Mouse (Mus musculus) hindbrain, embryonic 10.5 days (tissue): ENCODE measurements around the gene Rogdi. TPM values are rescaled to one million over a fixed set of nuclear protein-coding genes. Genes with fewer than 3 reads are reported as not detected.

Experiments
- DNase-seq: peaks from one replicate; pipeline ENCODE4 v3.0.0-alpha.2; 2017; ENCODE audit warnings: low spot score
- H3K27ac ChIP-seq: fragments of 300-500 bp; sonication (generic); 2 replicates; pipeline ENCODE4 v1.5.1; 2016; ENCODE audit warnings: mild to moderate bottlenecking, moderate library complexity
- H3K27me3 ChIP-seq: fragments of 300-500 bp; sonication (generic); 2 replicates; pipeline ENCODE4 v1.6.1; 2016; ENCODE audit warnings: mild to moderate bottlenecking; ENCODE audit not compliant: poor library complexity, insufficient read depth, severe bottlenecking
- H3K36me3 ChIP-seq: fragments of 300-500 bp; sonication (generic); 2 replicates; pipeline ENCODE4 v1.6.1; 2016; ENCODE audit warnings: mild to moderate bottlenecking, moderate library complexity
- H3K4me1 ChIP-seq: fragments of 300-500 bp; sonication (generic); replicated peaks from 2 replicates; pipeline ENCODE4 v1.6.1; 2016; ENCODE audit warnings: mild to moderate bottlenecking
- H3K4me3 ChIP-seq: fragments of 300-500 bp; sonication (generic); 2 replicates; pipeline ENCODE4 v1.5.1; 2016; ENCODE audit warnings: mild to moderate bottlenecking, moderate library complexity
- H3K9me3 ChIP-seq: fragments of 300-500 bp; sonication (generic); 2 replicates; pipeline ENCODE4 v1.6.1; 2016; ENCODE audit warnings: mild to moderate bottlenecking, moderate library complexity
- WGBS: fragments of 180-500 bp; shearing (Covaris S2); methylation state at CpG from one replicate; pipeline ENCODE4 v1.1.7; 2016; 5-methylcytosine and 5-hydroxymethylcytosine counted together
- polyA plus RNA-seq: library from polyadenylated mRNA; unstranded; fragments of >200 nt; fragmentation: Nextera tagmentation; extraction: Ambion mirVana; gene quantifications from 2 replicates; pipeline ENCODE4 v1.2.1, GENCODE M21; 2016

Gene Rogdi
- polyA plus RNA-seq, 1 experiment from 2014 or later = 108 TPM

DNA sequence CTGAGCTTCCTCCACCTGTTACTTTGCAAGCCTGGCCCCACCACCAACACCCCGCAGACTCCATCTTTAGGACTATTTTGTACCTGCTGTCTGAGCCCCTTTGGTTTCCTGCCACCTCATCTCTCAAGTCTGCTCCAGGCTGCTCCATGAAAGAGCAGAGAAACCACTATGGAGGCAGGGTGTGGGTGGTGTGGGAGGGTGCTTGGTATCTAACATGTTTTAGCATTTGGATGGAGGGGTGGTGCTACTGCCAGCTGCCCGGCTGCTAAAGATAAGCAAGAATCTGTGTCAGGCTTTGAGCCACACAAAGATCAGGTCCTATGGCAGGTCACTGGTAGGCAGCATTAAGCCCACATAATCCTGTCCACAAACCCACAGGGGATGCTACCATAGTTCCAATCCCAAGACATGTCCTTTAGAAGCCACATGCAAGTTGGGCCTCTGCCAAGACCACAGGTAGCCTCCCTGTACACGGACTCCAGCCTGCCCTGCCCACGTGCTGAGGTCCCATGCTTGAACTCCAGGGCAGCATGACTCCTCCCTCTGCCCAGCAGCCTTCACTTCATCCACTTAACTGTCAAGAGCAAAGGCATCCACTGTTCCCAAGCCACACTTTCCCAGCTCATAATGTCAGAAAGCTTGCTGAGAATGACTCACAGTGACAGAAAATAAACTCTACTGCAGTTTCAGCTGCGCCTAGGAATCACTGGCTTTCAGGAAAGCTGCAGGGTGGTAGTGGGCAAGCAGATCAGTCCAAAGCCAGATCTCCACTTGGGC, 34.9 kb downstream of the Rogdi start:
- H3K27me3 ChIP-seq = no peaks in the 10 kb centered on the region
- no peaks in the 10 kb centered on the region for H3K36me3 ChIP-seq
- H3K4me3 ChIP-seq = no peak overlapping the region
- no peak overlapping the region for H3K27ac ChIP-seq
- H3K9me3 ChIP-seq = no peaks in the 10 kb centered on the region
- H3K4me1 ChIP-seq = no peaks in the 10 kb centered on the region
- no peak for DNase-seq
- 72% methylated on average over 5 of the region's 5 CpGs for WGBS

DNA sequence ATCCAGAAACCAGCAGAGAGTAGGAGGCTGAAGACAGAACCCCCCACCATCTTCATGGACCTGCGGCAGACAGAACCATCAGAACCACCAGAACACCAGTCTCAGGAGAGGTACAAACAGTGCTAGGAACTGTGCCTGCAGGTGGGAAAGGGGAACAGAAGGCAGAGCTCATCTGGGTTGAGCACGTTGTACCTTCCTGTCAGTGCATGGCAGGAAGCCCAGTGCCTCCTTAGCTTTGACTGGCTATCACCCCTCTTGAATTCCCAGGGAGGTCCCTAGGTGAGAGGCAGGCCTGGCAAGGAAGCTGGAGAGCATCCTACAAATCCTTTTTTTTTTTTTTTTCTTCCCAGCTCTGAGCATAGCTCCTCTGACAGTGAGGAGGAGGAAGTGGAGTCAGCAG, 37.2 kb downstream of the Rogdi start:
- Histone ChIP-seq H3K27ac (no peak overlapping the region), H3K9me3 (no peaks in the 10 kb centered on the region), H3K4me3 (no peak overlapping the region), H3K4me1 (no peaks in the 10 kb centered on the region), H3K36me3 (0 out of 2 replicates have a peak, but pooled peaks cover 4% of the 10 kb centered on the region), H3K27me3 (no peaks in the 10 kb centered on the region)
- 82% methylated on average over 2 of the region's 2 CpGs for WGBS
- DNase-seq = no peak

- whole genome bisulfite sequencing = 85% methylated on average over 5 of the region's 5 CpGs
- Histone ChIP-seq H3K4me1 (no peaks in the 10 kb centered on the region), H3K9me3 (no peaks in the 10 kb centered on the region)
These were observed 38.8 kb downstream of the Rogdi start for GRCm38 (mm10) chr16:4974521-4974920.

GRCm38 (mm10) chr16:4971626-4972025, 41.7 kb downstream of the Rogdi start:
- Histone ChIP-seq H3K9me3 (no peaks in the 10 kb centered on the region), H3K27ac (no peak overlapping the region), H3K4me3 (no peak overlapping the region), H3K4me1 (no peaks in the 10 kb centered on the region), H3K36me3 (peaks cover 10% of the 10 kb centered on the region; the same call in 1 of the 2 replicates), H3K27me3 (no peaks in the 10 kb centered on the region)
- 92% methylated on average over 4 of the region's 4 CpGs for WGBS
- DNase-seq = no peak

More at GRCm38 (mm10) chr16:4974521-4974920, 38.8 kb downstream of the Rogdi start:
- H3K27ac ChIP-seq = no peak overlapping the region
- no peaks in the 10 kb centered on the region for H3K27me3 ChIP-seq
- H3K4me3 ChIP-seq = no peak overlapping the region
- 0 out of 2 replicates have a peak, but pooled peaks cover 4% of the 10 kb centered on the region for H3K36me3 ChIP-seq
- DNase-seq = no peak

GRCm38 (mm10) chr16:4969055-4969843, 44.1 kb downstream of the Rogdi start:
- peaks cover 10% of the 10 kb centered on the region; the same call in 1 of the 2 replicates for H3K36me3 ChIP-seq
- DNase-seq = no peak
- peaks cover 14% of the 10 kb centered on the region for H3K4me1 ChIP-seq
- no peak overlapping the region for H3K4me3 ChIP-seq
- WGBS = 85% methylated on average over 5 of the region's 5 CpGs
- no peak overlapping the region for H3K27ac ChIP-seq
- H3K9me3 ChIP-seq = no peaks in the 10 kb centered on the region
- no peaks in the 10 kb centered on the region for H3K27me3 ChIP-seq

DNA sequence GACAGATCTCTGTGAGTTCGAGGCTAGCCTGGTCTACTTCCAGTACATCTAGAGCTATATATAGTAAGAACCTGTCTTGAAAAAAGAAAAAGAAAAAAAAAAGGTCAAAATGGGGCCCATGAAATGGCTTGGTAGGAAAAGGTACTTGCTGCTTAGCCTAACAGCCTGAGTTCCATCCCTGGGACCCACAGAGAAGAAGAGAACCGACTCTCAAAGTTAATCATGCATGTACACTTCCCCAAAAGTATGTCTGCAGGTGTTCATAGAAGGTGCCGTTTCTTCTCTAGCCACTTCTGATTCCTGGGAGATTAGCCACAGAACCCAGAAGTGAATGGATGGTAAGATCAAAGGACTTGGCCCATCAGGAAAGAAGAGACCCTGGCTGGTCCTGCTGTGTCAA, 44.9 kb downstream of the Rogdi start:
- no peak for DNase-seq
- no peak overlapping the region for H3K27ac ChIP-seq
- H3K4me1 ChIP-seq = peaks cover 16% of the 10 kb centered on the region
- no peaks in the 10 kb centered on the region for H3K27me3 ChIP-seq
- no peaks in the 10 kb centered on the region for H3K9me3 ChIP-seq
- no peak overlapping the region for H3K4me3 ChIP-seq
- 81% methylated on average over 3 of the region's 3 CpGs for WGBS
- H3K36me3 ChIP-seq = peaks cover 10% of the 10 kb centered on the region; the same call in 1 of the 2 replicates

GRCm38 (mm10) chr16:4965392-4966129, 47.8 kb downstream of the Rogdi start:
- H3K9me3 ChIP-seq = no peaks in the 10 kb centered on the region
- H3K36me3 ChIP-seq = peaks cover 7% of the 10 kb centered on the region
- peak overlapping the region; percentile 78; the same call in 1 of the 2 replicates for H3K4me3 ChIP-seq
- H3K27ac ChIP-seq = no peak overlapping the region
- peaks cover 29% of the 10 kb centered on the region for H3K4me1 ChIP-seq
- no peaks in the 10 kb centered on the region for H3K27me3 ChIP-seq
- no peak for DNase-seq
- WGBS = 90% methylated on average over 8 of the region's 8 CpGs

DNA sequence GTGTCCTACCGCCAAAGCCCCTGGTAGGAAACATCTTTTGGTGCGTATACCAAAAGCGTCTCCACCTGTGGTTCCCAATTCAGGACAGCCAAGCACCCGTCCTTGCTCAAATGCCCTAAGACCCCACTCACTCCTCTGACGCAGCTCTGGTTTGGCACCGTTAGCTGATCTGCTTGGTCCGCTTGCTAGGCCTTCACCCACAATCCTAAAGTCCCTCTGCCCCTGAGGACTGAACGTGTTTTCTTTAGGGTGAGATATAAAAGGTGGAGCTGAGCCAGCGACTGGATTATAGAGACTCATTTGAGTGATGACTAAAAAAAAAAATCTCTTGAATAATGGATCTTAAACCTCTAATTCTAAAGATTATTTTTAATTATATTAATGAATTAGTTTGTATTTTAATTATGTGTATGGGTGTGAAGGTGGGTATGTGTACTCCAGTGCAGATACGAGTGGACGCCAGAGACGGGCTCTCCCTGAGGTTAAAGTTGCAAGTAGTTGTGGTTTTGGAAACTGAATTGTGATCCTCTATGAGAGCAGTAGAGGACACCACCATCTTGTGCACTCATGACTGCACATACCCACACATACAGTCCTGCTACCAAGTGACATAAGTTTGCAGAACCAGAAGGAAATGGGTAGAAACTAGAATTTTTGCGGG, 48.5 kb downstream of the Rogdi start:
- DNase-seq = no peak
- 24% methylated on average over 13 of the region's 13 CpGs for WGBS
- H3K36me3 ChIP-seq = peaks cover 14% of the 10 kb centered on the region
- H3K27me3 ChIP-seq = no peaks in the 10 kb centered on the region
- H3K9me3 ChIP-seq = no peaks in the 10 kb centered on the region
- peaks cover 29% of the 10 kb centered on the region for H3K4me1 ChIP-seq
- H3K4me3 ChIP-seq = peak overlapping the region; percentile 78
- H3K27ac ChIP-seq = peak overlapping the region; percentile 88

DNA sequence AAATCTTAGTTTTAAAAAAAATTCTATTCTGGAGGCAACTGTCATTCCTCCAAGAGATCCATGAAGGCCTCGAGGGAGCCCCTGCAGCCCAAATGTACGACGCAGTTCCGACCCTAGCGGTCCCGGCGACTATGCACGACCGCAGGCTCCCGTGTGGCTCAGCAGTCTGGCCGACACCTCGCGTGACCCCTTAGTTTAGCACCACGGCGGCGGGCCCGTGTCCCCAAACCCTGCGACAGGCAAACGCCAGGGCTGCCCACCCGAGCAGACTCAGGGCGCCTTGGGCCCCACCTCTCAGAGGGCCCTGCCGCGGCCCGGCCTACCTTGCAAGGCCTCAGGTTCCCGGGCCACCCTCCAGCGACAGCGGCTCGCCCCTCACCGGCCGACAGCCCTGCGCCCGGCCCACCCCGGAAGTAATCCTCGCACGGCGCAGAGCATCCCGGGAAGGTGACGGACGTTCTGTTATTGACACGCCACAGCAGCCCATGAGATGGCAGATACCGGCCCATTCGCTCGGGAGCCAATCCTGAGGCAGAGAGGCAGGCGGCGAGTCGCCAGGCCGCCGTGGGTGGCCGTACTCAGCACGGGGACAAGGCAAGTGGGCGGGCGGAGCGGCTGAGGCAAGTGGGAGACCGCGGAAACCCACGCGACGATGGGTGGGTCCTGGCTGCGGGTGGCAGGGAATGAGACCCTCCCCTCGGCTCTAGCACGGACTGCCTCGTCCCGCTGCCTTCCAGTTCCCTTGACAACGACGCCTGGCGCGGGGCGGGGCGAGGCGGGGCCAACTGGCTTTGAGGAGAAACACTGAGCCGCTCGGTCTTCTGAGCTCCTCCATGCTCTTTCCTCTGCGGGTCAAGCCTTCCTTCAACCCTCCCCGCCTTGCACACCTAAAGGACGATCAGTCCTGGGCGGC, 49.3 kb downstream of the Rogdi start, which contains the start of gene Anks3:
Anks3 (minus strand) TSS at position 409 of the 913 bp plus-strand sequence.
- Histone ChIP-seq H3K27me3 (no peaks in the 10 kb centered on the region), H3K4me1 (peaks cover 29% of the 10 kb centered on the region), H3K27ac (peak within 1 kb of the TSS; percentile 88), H3K4me3 (peak within 1 kb of the TSS; percentile 78), H3K9me3 (no peaks in the 10 kb centered on the region), H3K36me3 (peaks cover 19% of the 10 kb centered on the region)
- WGBS = under 1% methylated on average over 76 of the region's 76 CpGs
- DNase-seq = peak; percentile 96

DNA sequence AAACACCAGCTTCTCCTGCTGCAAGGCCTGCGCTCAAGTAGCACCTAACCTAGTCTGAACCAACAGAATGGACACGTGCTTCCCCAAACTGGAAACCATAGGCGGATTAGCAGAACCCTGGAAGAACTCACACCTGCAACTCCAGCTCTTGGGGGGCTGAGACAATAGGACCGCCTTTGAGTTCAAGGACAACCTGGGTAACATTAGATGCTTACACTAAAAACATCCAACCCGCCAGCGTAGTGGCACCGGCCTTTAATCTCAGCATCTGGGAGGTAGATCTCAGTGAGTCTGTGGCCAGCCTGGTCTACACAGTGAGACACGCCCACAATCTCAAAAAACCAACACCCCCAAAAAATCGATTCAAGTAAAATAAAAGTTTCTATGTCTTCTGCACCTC, 50.0 kb downstream of the Rogdi start:
- peaks cover 18% of the 10 kb centered on the region for H3K36me3 ChIP-seq
- peak overlapping the region; percentile 78 for H3K4me3 ChIP-seq
- peak overlapping the region; percentile 88 for H3K27ac ChIP-seq
- H3K4me1 ChIP-seq = peaks cover 29% of the 10 kb centered on the region
- H3K9me3 ChIP-seq = no peaks in the 10 kb centered on the region
- no peaks in the 10 kb centered on the region for H3K27me3 ChIP-seq
- 44% methylated on average over 9 of the region's 9 CpGs for WGBS
- no peak for DNase-seq

DNA sequence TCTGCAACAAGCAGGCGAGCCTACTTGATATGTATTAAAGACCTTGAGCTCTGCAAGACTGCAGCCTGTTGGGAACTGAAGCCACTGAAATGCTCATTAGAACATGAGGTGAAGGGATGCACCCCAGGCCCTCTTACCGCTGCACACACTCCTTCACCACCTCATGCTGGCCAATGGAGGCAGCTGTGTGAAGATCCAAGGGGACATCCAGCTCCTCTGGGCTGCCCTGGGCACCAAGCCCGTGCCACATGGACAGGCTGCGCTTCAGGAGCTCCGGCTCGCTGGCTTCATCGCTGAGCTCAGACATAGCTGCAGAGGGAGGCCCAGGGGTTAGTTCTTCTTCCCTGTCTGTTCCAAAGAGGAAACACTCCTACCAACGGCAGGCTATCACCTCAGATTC, 53.1 kb downstream of the Rogdi start:
- 93% methylated on average over 8 of the region's 8 CpGs for WGBS
- no peak for DNase-seq
- peaks cover 24% of the 10 kb centered on the region for H3K4me1 ChIP-seq
- no peaks in the 10 kb centered on the region for H3K9me3 ChIP-seq
- no peak overlapping the region for H3K4me3 ChIP-seq
- peaks cover 48% of the 10 kb centered on the region for H3K36me3 ChIP-seq
- H3K27ac ChIP-seq = no peak overlapping the region
- no peaks in the 10 kb centered on the region for H3K27me3 ChIP-seq
